Mouse (Mus musculus) thymus, adult 2 months (tissue): ENCODE measurements at regions not wholly inside any gene's neighbourhood (a gene's known extent, or its start where the extent isn't known, plus 50 kb on each side); places are given as distances from the start of the nearest gene placed in this dataset.

Experiments used
- DNase-seq: peaks from one replicate; pipeline ENCODE4 v3.0.0; 2021
- H3K27ac ChIP-seq: fragments of 200-500 bp; 2 replicates; pipeline ENCODE4 v1.5.1; 2012; ENCODE audit warnings: low read length, control low read depth; ENCODE audit not compliant: control insufficient read depth, insufficient read depth
- H3K27me3 ChIP-seq: fragments of 200-500 bp; 2 replicates; pipeline ENCODE4 v1.6.1; 2012; ENCODE audit warnings: mild to moderate bottlenecking, low read length, moderate library complexity, mixed read lengths; ENCODE audit not compliant: control insufficient read depth, insufficient read depth
- H3K36me3 ChIP-seq: fragments of 200-500 bp; 2 replicates; pipeline ENCODE4 v1.6.1; 2012; ENCODE audit warnings: mild to moderate bottlenecking, low read length, moderate library complexity; ENCODE audit not compliant: control insufficient read depth, insufficient read depth
- H3K4me1 ChIP-seq: fragments of 200-500 bp; replicated peaks from 2 replicates; pipeline ENCODE4 v1.6.1; 2012; ENCODE audit warnings: low read length; ENCODE audit not compliant: control insufficient read depth, insufficient read depth
- H3K4me3 ChIP-seq: fragments of 200-500 bp; 2 replicates; pipeline ENCODE4 v1.5.1; 2012; ENCODE audit warnings: mild to moderate bottlenecking, low read length, control low read depth, moderate library complexity; ENCODE audit not compliant: control insufficient read depth, insufficient read depth
- CTCF ChIP-seq: fragments of 200-500 bp; IDR thresholded peaks from 2 replicates; pipeline ENCODE4 v1.5.1; 2012; ENCODE audit warnings: mild to moderate bottlenecking, control low read depth, low read length, moderate library complexity, borderline replicate concordance; ENCODE audit not compliant: control insufficient read depth, poor library complexity, insufficient read depth; ENCODE audit errors: extremely low read depth
- POLR2A ChIP-seq: fragments of 200-500 bp; IDR thresholded peaks from 2 replicates; pipeline ENCODE4 v1.6.1; 2012; ENCODE audit warnings: mild to moderate bottlenecking, low read length, control low read depth, moderate library complexity; ENCODE audit not compliant: control insufficient read depth, poor library complexity, insufficient read depth; ENCODE audit errors: extremely low read depth
- WGBS: fragments of 180-500 bp; shearing (Covaris S2); methylation state at CpG from one replicate; pipeline ENCODE4 v1.1.7; 2018; 5-methylcytosine and 5-hydroxymethylcytosine counted together

DNA sequence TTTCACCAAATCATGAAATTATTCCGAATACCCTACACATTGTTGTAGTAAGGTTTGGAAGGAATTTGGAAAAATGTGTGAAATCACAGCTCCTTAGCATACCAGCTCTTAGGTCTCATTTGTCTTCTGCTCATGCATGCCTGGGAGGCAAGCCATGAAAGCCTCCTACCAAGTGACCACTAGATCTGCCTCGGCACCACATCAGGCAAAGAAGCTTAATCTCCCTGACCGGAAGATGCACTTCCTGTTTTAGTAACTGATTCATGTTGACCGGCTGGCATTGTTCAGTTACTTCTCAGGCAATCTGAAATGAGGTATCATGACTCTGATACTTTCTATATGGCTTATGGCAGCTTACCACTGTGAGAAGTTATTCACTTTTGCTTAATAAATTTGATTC lies 345.2 kb upstream of the Camk1g start:
- H3K27me3 ChIP-seq: no peaks in the 10 kb centered on the region
- DNase-seq: no peak
- no peak for TF ChIP-seq POLR2A
- H3K4me1 ChIP-seq: no peaks in the 10 kb centered on the region
- H3K27ac ChIP-seq: no peak overlapping the region
- H3K36me3 ChIP-seq: no peaks in the 10 kb centered on the region
- WGBS: 41% methylated on average over 4 of the region's 4 CpGs
- no peak overlapping the region for H3K4me3 ChIP-seq

DNA sequence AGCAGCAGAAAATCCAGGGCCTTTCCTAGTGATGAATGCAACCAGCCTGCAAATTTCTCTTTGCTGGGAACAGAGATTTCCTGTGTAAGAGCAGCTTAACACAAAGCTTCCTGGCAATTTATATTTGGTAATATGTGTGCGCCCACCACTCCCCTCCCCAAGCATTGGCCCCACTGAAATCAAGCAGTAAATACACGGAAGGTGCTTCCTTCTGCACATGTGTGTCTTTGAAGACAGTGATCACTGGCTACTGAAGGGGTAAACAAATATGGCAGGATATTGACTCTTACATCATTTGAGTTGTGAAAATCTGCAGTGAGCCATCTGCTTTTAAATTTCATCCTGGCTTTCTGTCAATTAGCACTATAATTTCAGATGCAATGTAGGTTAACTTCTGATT lies 344.5 kb upstream of the Camk1g start:
- Histone ChIP-seq H3K27ac (no peak overlapping the region), H3K4me1 (no peaks in the 10 kb centered on the region), H3K4me3 (no peak overlapping the region), H3K27me3 (no peaks in the 10 kb centered on the region), H3K36me3 (no peaks in the 10 kb centered on the region)
- DNase-seq: no peak
- TF ChIP-seq CTCF: no peak
- TF ChIP-seq POLR2A: no peak
- WGBS: 91% methylated on average over 2 of the region's 2 CpGs

DNA sequence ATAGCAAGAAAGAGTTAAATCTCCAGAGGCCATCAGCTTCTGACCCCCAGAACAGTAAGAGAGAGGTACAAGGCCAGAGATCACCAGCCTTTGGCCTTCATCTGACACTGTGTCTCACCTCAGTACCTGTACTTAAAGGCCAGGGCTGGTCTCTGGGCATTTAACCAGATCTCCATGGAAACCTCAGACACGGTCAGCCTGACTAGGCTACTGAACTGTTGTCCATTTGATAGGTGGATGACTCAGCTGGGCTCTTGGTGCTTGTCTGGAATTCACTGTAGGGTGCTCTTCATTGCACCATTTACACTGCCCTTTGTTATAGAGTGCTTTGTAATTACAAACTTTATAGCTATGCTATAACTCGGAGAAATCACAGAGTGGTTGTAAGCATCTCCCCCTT lies 335.1 kb upstream of the Camk1g start:
- Histone ChIP-seq H3K27me3 (no peaks in the 10 kb centered on the region), H3K4me3 (no peak overlapping the region), H3K36me3 (no peaks in the 10 kb centered on the region), H3K4me1 (no peaks in the 10 kb centered on the region), H3K27ac (no peak overlapping the region)
- TF ChIP-seq CTCF (no peak), POLR2A (no peak)
- no peak for DNase-seq
- WGBS: 93% methylated on average over 2 of the region's 2 CpGs

DNA sequence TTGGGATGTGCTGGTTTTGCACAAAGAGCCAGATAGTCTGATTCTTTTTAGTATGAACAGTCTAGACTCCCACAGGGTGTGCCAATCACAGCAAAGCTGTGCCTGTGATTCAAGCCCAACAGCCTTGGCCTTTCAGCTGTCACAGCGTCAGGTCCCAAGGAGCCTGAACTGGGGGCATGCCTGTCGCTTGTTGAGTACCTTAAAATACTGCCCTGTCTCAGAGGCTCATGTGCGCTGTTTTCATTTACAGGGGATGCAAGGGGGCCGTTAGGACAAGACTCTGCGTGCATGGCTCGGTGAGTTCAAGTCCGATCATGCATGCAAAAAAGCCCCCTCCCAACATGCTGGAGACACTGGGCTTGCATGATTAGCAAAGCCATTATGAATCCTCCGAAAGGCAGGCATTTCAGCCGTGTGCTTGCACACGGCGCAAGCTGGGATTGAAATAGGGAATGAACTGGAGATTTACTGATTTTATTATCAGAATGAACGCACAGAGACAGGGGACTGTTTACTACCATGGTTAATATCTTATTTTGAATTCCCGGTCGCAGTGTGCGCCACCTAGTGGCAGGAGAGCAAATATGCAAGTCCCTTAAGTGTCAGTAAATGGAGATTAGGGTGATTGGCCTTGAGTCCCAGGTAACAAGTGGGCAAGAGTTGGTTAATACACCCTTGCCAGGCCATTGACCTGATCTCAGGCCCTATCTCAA lies 332.8 kb upstream of the Camk1g start:
- no peak overlapping the region for H3K27ac ChIP-seq
- DNase-seq: peak; percentile 28
- no peaks in the 10 kb centered on the region for H3K36me3 ChIP-seq
- H3K4me1 ChIP-seq: no peaks in the 10 kb centered on the region
- H3K27me3 ChIP-seq: no peaks in the 10 kb centered on the region
- 44% methylated on average over 15 of the region's 15 CpGs for WGBS
- TF ChIP-seq CTCF (no peak; the same call in 1 of the 2 replicates), POLR2A (no peak)
- H3K4me3 ChIP-seq: no peak overlapping the region

DNA sequence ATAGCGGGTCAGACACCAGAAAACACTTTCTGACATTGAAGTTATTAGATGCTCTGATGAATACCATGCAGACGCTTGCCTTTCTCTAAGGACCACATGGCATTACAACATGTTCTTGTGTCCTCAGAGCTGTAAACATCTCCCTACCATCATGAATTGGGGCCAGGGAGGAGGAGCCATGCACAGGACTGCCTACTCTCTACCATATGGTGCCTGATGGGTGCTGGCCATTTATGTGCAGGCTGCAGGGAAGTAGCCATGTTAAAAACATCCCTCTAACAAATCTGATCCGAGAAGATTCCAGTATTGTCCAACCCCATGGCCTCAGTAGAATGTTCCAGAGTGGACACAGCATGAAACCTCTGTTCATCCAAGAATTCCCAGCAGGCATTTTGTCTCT lies 330.1 kb upstream of the Camk1g start:
- Histone ChIP-seq H3K27me3 (no peaks in the 10 kb centered on the region), H3K36me3 (no peaks in the 10 kb centered on the region), H3K27ac (no peak overlapping the region), H3K4me1 (no peaks in the 10 kb centered on the region), H3K4me3 (no peak overlapping the region)
- no peak for DNase-seq
- 85% methylated on average over 3 of the region's 3 CpGs for WGBS
- TF ChIP-seq CTCF (no peak), POLR2A (no peak)

DNA sequence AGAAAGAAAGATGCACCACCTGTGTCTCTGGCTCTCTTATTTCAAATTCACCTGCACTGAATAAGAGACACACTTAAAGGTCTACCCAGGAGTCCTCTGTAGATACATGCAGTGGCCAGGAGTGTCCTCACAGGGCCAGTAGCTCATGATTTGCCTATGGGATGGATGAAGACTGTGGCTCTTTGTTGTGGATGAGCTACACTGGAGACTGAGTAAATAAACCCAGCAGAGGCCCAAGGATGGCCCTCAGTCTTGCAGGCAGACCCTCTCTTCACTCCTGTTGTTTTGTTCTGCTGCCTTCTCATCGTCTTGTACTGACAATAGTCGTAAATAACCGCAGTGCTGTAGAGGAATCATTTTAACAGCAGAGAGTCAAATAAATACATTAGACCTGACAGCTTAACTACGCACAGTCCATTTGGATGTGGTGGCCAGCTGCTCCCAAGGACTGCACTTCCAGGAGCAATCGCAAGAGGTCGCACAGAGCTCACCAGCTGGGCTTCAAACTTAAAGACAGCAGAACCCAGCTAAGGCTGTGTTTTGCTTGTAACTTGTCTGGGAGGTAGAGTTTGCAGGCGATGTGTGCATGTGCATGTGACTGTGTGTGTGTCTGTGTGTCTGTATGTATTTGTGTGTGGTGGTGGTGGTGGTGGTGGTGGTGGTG lies 328.6 kb upstream of the Camk1g start:
- Histone ChIP-seq H3K4me1 (no peaks in the 10 kb centered on the region), H3K36me3 (no peaks in the 10 kb centered on the region), H3K27me3 (no peaks in the 10 kb centered on the region), H3K4me3 (no peak overlapping the region), H3K27ac (no peak overlapping the region)
- WGBS: 28% methylated on average over 7 of the region's 7 CpGs
- TF ChIP-seq POLR2A (no peak), CTCF (peak; percentile 61; the same call in 1 of the 2 replicates)
- peak; percentile 41 for DNase-seq
